Mouse (Mus musculus): Measurements from ENCODE around the gene Tal1. TPM values are rescaled to one million over a fixed set of nuclear protein-coding genes. Genes with fewer than 3 reads are reported as not detected.

Gene Tal1
- polyA plus RNA-seq, 1 experiment from 2014 or later, result 0.78 TPM

Other genes starting within 250 kb of the Tal1 start
- not detected in 2 replicates for gene Gm12830, start 234.7 kb upstream of the Tal1 start, polyA plus RNA-seq (2015; fragmentation: Nextera tagmentation; extraction: Ambion mirVana)
- gene Foxd2, start 147.6 kb upstream of the Tal1 start, polyA plus RNA-seq (2015; fragmentation: Nextera tagmentation; extraction: Ambion mirVana), result 0.64 and 0.88 TPM in 2 replicates
- not detected in 2 replicates for gene Foxe3, start 130.4 kb upstream of the Tal1 start, polyA plus RNA-seq (2015; fragmentation: Nextera tagmentation; extraction: Ambion mirVana)
- 124 and 140 TPM in 2 replicates for gene Cmpk1, start 69.2 kb upstream of the Tal1 start, polyA plus RNA-seq (2015; fragmentation: Nextera tagmentation; extraction: Ambion mirVana)
- gene Stil, start 56.3 kb upstream of the Tal1 start, polyA plus RNA-seq (2015; fragmentation: Nextera tagmentation; extraction: Ambion mirVana), result 8.9 and 9.8 TPM in 2 replicates
- 133 and 159 TPM in 2 replicates for gene Pdzk1ip1, start 32.3 kb downstream of the Tal1 start, polyA plus RNA-seq (2015; fragmentation: Nextera tagmentation; extraction: Ambion mirVana)
- 0.25 and 0.34 TPM in 2 replicates for gene Cyp4x1, start 77.9 kb downstream of the Tal1 start, polyA plus RNA-seq (2015; fragmentation: Nextera tagmentation; extraction: Ambion mirVana)
- gene Cyp4a29, start 185.7 kb downstream of the Tal1 start, polyA plus RNA-seq (2015; fragmentation: Nextera tagmentation; extraction: Ambion mirVana), result not detected in 2 replicates
- gene Cyp4a12a, start 242.6 kb downstream of the Tal1 start, polyA plus RNA-seq (2015; fragmentation: Nextera tagmentation; extraction: Ambion mirVana), result 0.08 TPM in 1 of 2 replicates, not detected in the other